Mouse (Mus musculus) urinary bladder, postnatal 4 days (tissue): ENCODE results near the gene Cyp3a11.
"Not testable (repeated sequence)": the region's sequence is repeated elsewhere in the genome, so short reads cannot be mapped to it uniquely, and the experiment has no call there.

Experiments
- DNase-seq, 2 experiments: peaks; one replicate each; pipeline ENCODE4 v3.0.0; 2021 to 2022; ENCODE audit warnings: low spot score in 2 of 2

Gene Cyp3a11

DNA sequence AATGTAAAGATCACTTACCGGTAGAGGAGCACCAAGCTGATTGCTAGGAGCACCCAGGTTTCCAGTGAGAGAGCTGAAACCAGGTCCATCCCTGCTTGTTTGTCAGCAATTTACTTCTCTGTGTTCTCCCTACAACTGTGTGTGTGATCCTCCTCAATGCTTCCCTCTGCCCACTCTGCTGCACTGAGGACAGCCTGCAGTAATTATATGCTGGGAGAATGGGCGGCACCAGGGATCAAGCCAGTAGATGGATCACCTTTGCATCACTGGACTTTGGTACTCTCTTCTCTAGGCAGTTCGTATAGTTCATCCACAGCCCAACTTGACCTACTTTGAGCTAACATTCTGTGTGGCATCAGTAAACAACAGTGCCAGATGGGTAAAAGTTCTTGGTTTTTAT lies at the start of gene Cyp3a11:
Cyp3a11 (minus strand) TSS at position 277 of the 400 bp plus-strand sequence.
- DNase-seq: no peak

DNA sequence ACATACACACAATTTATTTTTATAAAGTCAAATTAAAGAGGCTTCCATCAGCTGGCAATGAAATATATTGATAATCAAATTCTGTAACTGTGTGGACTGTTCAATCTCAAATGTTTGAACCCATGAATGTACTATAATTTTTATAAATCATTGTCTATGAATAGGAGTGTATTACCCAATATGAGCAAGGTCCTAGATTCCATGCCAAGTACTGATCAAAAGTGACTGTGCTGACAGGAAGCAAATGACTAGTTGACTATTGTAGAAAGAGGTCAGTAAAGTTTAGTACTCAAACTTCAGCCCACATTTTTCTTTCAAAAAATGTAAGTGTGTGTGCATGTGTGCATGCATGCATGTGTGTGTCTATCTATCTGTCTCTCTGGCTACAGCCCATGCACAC lies 33.1 kb upstream of the Cyp3a11 start:
- DNase-seq: no peak

DNA sequence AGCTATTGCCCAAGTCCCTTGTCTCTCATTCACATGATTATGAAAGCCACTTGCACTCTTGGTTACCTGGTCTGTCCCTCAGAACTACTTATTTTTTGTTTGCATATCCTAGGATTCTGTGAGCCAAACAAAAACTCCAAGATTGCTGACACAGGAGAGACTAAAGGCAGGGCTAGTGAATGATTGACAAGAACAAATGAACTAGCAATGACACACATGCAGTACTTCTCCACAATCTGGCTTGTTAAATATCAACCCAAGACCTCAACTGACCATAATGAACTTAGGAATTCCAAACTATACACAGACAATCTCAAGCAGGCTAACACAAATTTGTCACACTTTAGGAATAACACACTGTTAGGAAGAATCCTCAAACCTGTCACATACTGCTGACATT lies 32.0 kb upstream of the Cyp3a11 start:
- DNase-seq: no peak

DNA sequence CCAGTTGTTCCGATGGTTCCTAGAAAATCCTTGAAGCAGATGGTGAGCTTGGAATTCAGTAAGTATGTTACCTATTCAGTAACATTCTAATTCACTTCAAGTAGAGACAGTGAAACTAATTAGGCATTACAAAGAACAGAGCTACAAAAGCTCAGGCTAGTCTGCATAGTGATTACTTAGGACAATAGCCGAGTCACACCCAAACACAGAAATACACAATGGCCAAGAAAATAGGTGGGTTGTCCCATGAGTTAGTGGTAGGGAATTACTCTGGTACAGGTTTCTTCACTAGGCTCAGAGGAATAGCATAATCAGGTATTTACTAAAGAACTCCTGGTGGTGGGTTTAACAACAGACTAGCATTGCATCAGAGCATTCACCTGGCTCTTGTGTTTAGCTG lies 27.2 kb upstream of the Cyp3a11 start:
- DNase-seq: not testable (repeated sequence)

DNA sequence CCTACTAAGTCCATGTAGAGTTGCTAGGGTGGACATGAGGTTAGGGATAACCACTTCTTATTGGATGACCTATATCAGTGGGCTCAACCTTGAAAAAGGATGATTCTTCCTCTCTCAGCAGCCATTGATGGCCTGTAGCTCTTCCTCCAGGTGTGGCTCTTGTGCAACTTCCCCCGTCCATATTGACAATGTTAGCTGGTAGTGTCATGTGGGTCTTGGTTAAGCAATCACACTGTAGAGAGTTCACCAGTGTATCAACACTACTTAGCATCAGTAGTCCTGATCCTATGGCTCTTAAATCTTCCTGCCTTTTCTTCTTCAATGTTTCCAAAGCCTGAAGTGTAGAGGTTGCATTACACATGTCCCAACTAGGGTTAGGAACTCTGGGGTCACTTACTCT lies 24.8 kb upstream of the Cyp3a11 start:
- no peak for DNase-seq

DNA sequence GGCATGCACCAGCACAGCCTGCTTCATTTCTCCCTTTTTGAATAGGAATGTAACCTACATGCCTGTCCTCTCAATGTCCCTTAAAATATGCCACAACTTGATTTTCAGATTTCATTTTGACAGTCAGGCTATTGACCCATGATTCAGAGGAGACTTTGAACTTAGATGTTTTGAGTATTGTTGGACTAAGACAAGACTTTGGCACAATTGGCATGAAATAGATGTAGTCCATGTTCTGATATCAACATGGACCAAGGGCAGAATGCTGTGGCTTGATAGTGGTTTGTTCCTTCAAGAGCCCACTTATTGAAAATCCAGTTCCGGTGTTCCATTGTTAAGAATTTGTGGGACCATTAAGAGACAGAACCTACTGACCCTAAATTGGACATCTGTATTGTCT lies 23.6 kb upstream of the Cyp3a11 start:
- no peak for DNase-seq

DNA sequence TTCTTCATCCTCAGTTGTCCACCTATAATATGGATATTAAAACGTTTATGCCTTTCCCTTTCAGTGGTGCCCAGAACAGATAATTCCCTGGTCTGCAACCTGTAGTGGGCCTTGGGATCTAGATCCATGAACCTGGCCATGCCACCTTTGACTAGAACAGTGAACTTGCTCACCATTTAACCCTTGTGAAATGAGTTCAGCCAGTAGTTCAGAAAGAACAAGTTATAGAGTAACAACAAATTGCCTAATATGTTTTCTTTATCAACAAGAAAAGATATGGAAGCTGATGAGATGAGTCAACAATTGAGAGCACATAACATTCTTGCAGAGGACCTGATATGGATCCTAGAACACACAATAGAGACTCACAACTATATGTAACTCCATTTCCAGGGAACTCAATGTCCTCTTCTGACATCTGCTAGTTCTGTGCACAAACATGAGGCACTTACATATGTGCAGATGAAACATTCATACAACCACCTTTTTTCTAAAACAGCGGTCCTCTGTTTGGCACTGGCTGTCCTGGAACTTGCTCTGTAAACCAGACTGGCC lies 20.7 kb upstream of the Cyp3a11 start:
- no peak for DNase-seq

DNA sequence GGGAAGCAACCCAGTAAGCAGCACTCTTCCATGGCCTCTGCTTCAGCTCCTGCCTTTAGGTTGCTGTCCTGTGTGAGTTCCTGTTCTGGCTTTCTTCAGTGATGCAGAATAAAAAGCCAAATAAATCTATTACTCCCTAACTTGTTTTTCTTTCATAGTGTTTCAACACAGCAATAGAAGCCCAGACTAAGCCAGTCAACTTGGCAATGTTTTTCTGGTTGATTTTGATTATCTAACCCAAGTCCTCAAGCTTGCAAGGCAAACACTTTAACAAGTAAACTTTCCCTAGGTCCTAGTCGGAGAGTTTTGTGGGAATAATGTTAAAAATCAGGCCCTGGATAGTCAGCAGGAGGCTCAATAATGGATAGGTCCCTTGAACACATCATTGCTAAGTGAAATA lies 17.5 kb upstream of the Cyp3a11 start:
- no peak for DNase-seq

DNA sequence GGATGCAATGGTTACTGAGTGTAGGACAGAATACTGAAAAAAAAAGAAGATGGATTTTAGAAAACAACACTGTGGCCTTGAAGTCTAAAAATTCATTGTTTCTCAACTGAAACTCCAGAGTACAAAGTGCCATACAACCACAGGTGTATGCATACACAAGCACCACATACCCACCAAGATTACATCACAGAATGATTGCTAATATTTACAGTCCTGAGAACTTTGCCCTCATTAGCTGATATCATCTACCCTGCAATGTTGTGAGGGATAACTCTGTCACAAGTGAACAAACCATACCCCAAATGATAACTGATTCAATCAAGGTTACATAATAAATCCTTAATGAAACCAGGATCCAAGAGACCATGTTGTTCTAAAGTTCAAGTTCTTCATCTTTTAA lies 1.4 kb upstream of the Cyp3a11 start:
- DNase-seq: no peak

DNA sequence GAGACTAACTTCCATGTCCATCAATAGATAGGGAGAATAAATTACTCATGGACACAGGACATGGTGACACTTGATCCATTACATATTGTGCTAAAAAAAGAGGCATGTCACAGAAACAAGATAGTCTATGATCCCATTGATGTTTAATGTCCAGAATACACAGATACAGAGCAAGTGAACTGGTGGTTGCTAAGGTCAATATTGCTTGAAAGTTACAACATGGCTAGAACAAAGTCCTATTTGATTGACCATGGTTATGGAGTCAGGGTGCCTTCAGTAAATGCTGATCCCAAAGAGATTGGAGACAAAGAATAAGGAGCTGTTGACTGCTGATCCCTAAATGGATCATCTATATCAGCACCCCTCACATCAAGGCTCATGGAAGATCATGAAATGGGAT lies 12.3 kb downstream of the Cyp3a11 start:
- not testable (repeated sequence) for DNase-seq

DNA sequence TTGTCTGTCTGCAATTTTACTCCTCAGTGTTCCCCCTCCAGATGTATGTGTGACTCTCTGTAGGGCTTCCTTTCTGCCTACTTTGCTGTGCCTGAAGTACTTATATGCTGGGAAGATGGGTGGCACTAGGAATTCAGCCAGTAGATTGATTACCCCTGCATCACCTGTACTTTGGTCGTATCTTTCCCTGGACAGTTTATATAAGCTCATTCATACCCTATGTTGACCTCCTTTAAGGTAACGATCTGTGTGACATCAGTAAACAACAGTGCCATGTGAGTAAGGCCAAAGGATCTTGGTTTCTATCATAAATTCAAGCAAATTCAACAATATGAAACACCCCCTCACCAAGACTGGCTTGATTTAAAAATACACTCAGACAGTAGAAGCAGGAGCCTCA lies 74.0 kb downstream of the Cyp3a11 start, which contains the start of gene Cyp3a44:
Cyp3a44 (minus strand) TSS at position 79 of the 400 bp plus-strand sequence.
- DNase-seq: not testable (repeated sequence)
